Mouse (Mus musculus): Measurements from ENCODE around the gene Specc1.

Gene Specc1

GRCm38 (mm10) chr11:62106401-62106871, 149.9 kb downstream of the Specc1 start:
- ChIA-PET POLR2A (no interaction called here), CTCF (no interaction called here)

GRCm38 (mm10) chr11:62107272-62107836, 150.8 kb downstream of the Specc1 start:
- ChIA-PET CTCF (no interaction called here), POLR2A (interaction anchor here in 3 of 4 experiments (0.7 kb wide), 3 partner anchors 15 to 157 kb away, joined by 3 to 4 read pairs (median 3); no protein-coding TSS in a partner anchor)

- ChIA-PET POLR2A (interaction anchor here in 1 of 4 experiments (0.7 to 1.1 kb wide), 2 partner anchors 12 to 42 kb away, joined by 3 read pairs; no protein-coding TSS in a partner anchor), CTCF (interaction anchor here (0.8 to 2.3 kb wide), 4 partner anchors 71 to 237 kb away, joined by 3 to 6 read pairs (median 4); no protein-coding TSS in a partner anchor)
Measured at GRCm38 (mm10) chr11:62118561-62118960, 162.0 kb downstream of the Specc1 start.

GRCm38 (mm10) chr11:62119871-62120270, 163.3 kb downstream of the Specc1 start:
- ChIA-PET POLR2A (interaction anchor here in 1 of 4 experiments (0.6 to 1.7 kb wide), 2 partner anchors 161 to 404 kb away, joined by 4 to 5 read pairs; partner anchors contain the start of genes Ttc19 and Zswim7), CTCF (interaction anchor here in 2 of 4 experiments (0.6 to 2.3 kb wide), 2 partner anchors 15 to 72 kb away, joined by 6 read pairs; no protein-coding TSS in a partner anchor)

- CTCF ChIA-PET, result interaction anchor here in 2 of 4 experiments (1.3 to 1.5 kb wide), 2 partner anchors 74 kb away, joined by 3 to 5 read pairs; no protein-coding TSS in a partner anchor
Measured at GRCm38 (mm10) chr11:62121365-62121764, 164.8 kb downstream of the Specc1 start.

GRCm38 (mm10) chr11:62127692-62128091, 171.1 kb downstream of the Specc1 start:
- CTCF ChIA-PET, result interaction anchor here in 2 of 4 experiments (0.7 to 3.0 kb wide), 4 partner anchors 11 to 150 kb away, joined by 3 to 18 read pairs (median 4); no protein-coding TSS in a partner anchor

More at GRCm38 (mm10) chr11:62121365-62121764, 164.8 kb downstream of the Specc1 start:
- POLR2A ChIA-PET, result interaction anchor here in 1 of 4 experiments (1.0 kb wide), 1 partner anchor 160 kb away, joined by 3 read pairs; the partner anchor contains the start of genes Ttc19 and Zswim7

GRCm38 (mm10) chr11:62128197-62128596, 171.6 kb downstream of the Specc1 start:
- POLR2A ChIA-PET, result interaction anchor here in 3 of 4 experiments (0.8 to 1.4 kb wide), 4 partner anchors 51 to 478 kb away, joined by 3 read pairs; no protein-coding TSS in a partner anchor
- CTCF ChIA-PET, result interaction anchor here in 3 of 4 experiments (0.7 to 3.0 kb wide), 7 partner anchors 11 to 153 kb away, joined by 3 to 18 read pairs (median 4); partner anchors contain the start of genes Ttc19 (in 1 of the 3) and Zswim7 (in 1 of the 3)

More at GRCm38 (mm10) chr11:62127692-62128091, 171.1 kb downstream of the Specc1 start:
- POLR2A ChIA-PET, result no interaction called here

- POLR2A ChIA-PET, result interaction anchor here in 3 of 4 experiments (1.0 to 2.0 kb wide), 5 partner anchors 12 to 421 kb away, joined by 3 to 6 read pairs (median 3); partner anchors contain the start of genes Ubb (in 1 of the 3) and Zswim7 (in 1 of the 3)
- CTCF ChIA-PET, result interaction anchor here in 3 of 4 experiments (0.7 to 3.0 kb wide), 3 partner anchors 147 to 148 kb away, joined by 4 to 18 read pairs (median 8); no protein-coding TSS in a partner anchor
Measured at GRCm38 (mm10) chr11:62130191-62130590, 173.6 kb downstream of the Specc1 start.

- POLR2A ChIA-PET, result interaction anchor here in 3 of 4 experiments (1.0 to 2.0 kb wide), 4 partner anchors 12 to 420 kb away, joined by 3 to 6 read pairs (median 3); partner anchors contain the start of genes Ubb (in 1 of the 3) and Zswim7 (in 1 of the 3)
- CTCF ChIA-PET, result interaction anchor here in 1 of 4 experiments (3.0 kb wide), 1 partner anchor 147 kb away, joined by 18 read pairs; no protein-coding TSS in a partner anchor
Measured at GRCm38 (mm10) chr11:62130685-62131295, 174.2 kb downstream of the Specc1 start.

GRCm38 (mm10) chr11:62131601-62132000, 175.0 kb downstream of the Specc1 start:
- CTCF ChIA-PET, result interaction anchor here in 3 of 4 experiments (0.7 to 1.6 kb wide), 3 partner anchors 36 to 147 kb away, joined by 3 to 6 read pairs (median 6); no protein-coding TSS in a partner anchor

GRCm38 (mm10) chr11:62134191-62134590, 177.6 kb downstream of the Specc1 start:
- POLR2A ChIA-PET, result no interaction called here

More at GRCm38 (mm10) chr11:62131601-62132000, 175.0 kb downstream of the Specc1 start:
- POLR2A ChIA-PET, result interaction anchor here in 2 of 4 experiments (0.6 to 1.4 kb wide), 4 partner anchors 14 to 690 kb away, joined by 3 to 4 read pairs (median 4); no protein-coding TSS in a partner anchor

GRCm38 (mm10) chr11:62145216-62146110, 188.9 kb downstream of the Specc1 start:
- POLR2A ChIA-PET, result interaction anchor here in 1 of 4 experiments (0.6 to 1.1 kb wide), 2 partner anchors 22 to 1485 kb away, joined by 3 to 4 read pairs; no protein-coding TSS in a partner anchor
- CTCF ChIA-PET, result interaction anchor here in 1 of 4 experiments (0.6 kb wide), 1 partner anchor 77 kb away, joined by 4 read pairs; no protein-coding TSS in a partner anchor

More at GRCm38 (mm10) chr11:62134191-62134590, 177.6 kb downstream of the Specc1 start:
- CTCF ChIA-PET, result no interaction called here

- ChIA-PET CTCF (no interaction called here), POLR2A (interaction anchor here in 1 of 4 experiments (0.6 kb wide), 1 partner anchor 101 kb away, joined by 4 read pairs; no protein-coding TSS in a partner anchor)
Measured at GRCm38 (mm10) chr11:62146661-62147060, 190.1 kb downstream of the Specc1 start.

GRCm38 (mm10) chr11:62148026-62148425, 191.5 kb downstream of the Specc1 start:
- ChIA-PET POLR2A (no interaction called here), CTCF (no interaction called here)

GRCm38 (mm10) chr11:62148449-62148848, 191.9 kb downstream of the Specc1 start:
- CTCF ChIA-PET, result no interaction called here
- POLR2A ChIA-PET, result no interaction called here

GRCm38 (mm10) chr11:62153057-62153456, 196.5 kb downstream of the Specc1 start:
- ChIA-PET POLR2A (interaction anchor here in 1 of 4 experiments (0.7 kb wide), 1 partner anchor 13 kb away, joined by 3 read pairs; no protein-coding TSS in a partner anchor), CTCF (no interaction called here)

- ChIA-PET CTCF (interaction anchor here in 1 of 4 experiments (0.7 kb wide), 1 partner anchor 125 kb away, joined by 5 read pairs; no protein-coding TSS in a partner anchor), POLR2A (no interaction called here)
Measured at GRCm38 (mm10) chr11:62159803-62160202, 203.2 kb downstream of the Specc1 start.
